Mouse (Mus musculus): Measurements from ENCODE around the gene Fscn1.

The Fscn1 gene

DNA sequence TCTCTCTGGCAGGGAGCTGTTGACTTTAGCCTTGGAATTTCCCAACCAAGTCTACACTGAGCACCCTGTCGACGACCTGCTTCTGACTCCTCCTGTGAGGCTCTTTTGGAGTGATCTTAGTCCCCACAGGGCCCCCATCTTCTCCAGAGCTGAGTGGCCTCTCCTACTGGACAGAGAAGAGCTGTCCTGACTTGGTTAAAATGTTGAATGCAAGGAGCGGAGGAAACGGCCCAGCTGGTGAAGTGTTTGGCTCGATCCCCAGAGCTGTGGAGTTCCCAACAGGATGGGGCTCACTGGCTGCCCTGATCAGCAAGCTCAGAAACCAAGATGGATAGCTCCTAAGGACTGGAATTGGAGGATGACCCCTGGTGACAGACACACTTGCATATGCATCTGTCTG is 16.4 kb downstream of the Fscn1 start:
- DNase-seq, result peak; percentile 49

DNA sequence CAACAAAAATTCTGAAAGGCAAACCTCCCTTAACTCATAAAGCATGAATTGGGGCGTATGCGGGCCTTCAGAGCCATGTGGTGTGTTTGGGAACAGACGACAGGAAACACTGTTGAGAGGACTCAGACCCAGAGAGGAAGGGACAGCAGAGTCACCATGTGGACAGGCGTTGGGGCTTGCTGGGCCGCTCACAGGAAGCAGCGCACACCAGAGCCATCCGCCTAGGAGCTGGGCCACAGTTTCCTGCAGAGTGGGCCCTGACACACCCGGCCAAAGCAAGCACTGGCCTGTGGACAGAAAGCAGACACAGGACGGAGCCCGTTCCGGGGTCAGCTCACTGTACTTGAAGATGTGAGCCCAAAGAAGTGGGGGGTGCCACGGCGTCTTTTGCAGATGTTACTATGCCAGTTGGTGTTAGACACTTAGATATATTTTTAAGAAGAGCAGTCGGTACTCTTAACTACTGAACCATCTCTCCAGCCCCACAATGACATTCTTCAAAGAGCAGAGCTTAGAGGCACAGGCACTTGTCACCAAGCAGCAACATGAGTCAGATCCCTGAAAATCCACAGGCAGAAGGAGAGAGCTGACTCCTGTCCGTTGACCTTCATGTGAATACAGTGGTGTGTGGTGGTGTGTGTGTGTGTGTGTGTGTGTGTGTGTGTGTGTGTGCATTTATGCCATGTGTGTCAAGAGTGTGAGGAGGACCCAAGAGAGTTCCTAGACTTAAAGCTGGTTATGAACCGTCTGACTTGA is 22.1 kb downstream of the Fscn1 start:
- DNase-seq, result peak; percentile 50

DNA sequence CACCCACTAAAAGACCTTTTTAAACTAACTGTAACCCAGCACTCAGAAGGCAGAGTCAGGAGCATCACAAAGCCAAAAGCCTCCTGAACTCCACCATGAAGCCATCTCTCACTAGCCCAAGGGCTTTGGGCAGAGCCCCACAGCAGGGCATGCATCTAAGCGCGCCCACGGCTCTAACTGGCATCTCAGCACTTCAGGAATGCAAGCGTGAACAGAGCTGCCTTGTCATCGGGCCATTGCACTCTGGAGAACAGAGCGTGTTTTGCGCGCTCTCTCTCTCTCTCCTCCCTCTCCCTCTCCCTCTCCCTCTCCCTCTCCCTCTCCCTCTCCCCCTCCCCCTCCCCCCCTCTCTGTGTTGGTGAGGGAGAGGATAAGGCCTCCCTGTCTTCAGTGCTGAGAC is 23.0 kb downstream of the Fscn1 start:
- DNase-seq, result no peak

DNA sequence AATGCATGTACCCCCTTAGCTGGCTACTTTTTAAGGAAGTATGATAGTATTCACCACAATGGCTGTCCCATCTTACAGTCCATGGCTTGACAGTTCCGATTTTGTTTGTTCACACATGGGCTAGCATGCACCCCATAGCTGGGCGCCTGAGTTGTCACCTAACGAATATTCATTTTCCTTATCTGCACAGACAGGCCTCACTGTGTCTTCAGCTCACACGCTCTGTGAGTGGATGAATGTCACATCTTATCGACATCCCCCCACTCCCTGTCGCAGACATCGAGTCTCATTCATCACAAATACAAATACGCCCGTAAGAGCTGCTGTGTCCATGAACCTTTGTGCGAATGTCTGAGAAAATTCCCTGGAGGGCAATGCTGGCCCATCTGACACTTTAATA is 24.1 kb downstream of the Fscn1 start:
- no peak for DNase-seq

DNA sequence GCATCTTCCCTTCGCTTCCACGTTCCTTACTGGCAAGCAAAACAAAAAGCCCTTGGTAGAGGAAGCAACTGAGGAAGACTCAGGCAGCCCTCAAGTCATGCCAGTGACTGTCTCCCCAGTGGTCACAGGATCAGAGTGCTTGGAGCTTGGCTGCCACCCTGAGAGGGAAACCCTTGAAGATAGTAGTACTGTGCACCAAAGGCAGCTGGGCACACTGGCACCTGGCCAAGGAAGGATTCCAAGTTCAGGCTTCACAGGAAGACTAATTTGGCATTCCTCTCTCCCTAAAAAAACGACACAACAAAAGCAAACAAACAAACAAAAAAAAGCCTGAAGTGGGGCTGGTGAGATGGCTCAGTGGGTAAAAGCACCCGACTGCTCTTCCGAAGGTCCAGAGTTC is 28.4 kb downstream of the Fscn1 start:
- peak; percentile 57 for DNase-seq

DNA sequence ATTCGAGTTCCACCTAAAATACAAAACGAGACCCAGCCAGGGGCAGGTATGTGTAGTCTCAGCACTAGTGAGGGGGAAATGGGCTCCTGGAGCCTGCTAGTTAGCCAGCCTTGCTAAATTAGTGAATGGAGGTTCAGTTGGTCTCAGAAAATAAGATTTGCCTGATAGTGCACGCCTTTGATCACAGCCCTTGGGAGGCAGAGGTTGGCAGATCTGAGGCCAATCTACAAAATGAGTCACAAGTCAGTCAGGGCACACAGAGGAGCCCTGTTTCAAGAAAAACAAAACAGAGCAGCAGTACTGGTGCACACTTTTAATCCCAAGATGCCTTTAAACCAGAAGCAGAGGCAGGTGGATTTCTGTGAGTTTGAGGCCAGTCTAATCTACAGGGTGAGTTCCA is 29.0 kb downstream of the Fscn1 start:
- no peak for DNase-seq

DNA sequence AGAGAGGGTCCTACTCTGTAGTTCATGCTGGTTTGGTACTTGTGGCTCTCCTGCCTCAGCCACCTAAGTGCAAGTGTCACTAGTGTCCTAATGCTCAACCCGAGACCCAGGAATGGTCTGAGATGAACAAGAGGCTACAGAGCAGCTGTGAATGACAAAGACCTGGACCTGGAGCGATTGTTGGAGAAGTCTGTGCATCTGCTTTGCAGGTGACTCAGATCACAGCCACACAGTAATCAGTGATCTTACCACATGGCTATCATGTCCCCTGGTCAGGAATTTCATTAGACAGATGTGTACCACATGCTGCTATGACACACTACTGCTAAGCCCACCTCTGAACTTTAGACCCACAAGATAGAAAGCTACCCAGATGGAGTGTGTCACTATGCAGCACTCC is 34.6 kb downstream of the Fscn1 start:
- no peak for DNase-seq

DNA sequence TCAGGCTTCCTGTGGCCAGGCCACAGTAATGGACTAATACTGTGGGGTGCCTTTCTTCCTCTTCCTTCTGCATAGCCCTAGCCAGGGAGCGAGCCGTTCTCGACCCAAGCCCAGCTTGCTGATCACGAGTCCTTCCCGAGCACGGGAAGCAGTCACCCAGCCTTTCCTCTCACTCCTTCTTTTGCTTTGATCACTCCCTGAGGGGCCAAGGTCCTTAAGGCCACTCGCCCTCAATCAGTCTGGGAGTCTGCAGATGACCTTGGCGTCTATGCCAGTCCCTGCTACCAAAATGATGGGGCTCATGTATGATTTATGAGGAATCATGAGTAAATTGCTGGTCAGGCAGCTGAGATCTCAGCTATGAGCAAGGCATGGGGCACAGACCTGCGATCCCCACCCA is 37.4 kb downstream of the Fscn1 start:
- DNase-seq, result no peak

DNA sequence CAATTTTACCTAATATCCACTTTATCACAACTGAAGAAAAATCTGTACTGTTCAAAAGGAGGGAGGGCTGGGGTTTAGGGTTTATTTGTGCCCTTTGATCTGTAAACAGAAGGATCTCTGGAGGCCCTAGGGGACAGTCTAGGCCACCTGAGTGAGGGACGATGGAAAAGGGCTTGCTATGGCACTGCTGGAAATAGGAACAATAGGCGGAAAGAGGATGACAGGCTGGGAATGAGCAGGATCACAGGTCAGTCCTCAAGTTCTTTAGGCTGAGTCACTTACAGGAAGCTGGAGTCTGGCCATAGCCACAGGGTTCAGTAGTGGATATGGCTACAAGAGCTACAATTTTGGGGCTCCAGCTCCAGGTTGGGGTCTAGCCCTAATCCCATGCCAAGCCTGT is 38.0 kb downstream of the Fscn1 start:
- no peak for DNase-seq

DNA sequence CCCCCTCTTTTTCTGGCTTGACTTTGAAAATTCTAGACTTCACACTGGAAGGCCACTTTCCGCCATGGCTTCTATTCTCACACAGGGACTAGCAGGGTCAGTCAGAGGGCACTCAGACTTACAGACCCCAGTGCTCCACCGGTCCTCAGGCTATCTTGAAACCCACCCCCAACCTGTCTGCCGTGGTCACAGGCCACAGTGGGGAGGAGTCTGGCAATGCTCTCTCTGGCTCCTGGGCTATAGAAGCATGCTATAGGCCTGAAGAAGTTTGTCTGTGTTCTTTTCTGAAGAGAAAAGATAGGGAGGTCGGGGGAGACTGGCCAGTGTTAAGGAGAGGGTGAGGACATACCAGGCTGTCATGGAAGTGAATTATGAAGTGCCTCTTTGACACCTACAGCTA is 39.9 kb downstream of the Fscn1 start:
- no peak for DNase-seq

DNA sequence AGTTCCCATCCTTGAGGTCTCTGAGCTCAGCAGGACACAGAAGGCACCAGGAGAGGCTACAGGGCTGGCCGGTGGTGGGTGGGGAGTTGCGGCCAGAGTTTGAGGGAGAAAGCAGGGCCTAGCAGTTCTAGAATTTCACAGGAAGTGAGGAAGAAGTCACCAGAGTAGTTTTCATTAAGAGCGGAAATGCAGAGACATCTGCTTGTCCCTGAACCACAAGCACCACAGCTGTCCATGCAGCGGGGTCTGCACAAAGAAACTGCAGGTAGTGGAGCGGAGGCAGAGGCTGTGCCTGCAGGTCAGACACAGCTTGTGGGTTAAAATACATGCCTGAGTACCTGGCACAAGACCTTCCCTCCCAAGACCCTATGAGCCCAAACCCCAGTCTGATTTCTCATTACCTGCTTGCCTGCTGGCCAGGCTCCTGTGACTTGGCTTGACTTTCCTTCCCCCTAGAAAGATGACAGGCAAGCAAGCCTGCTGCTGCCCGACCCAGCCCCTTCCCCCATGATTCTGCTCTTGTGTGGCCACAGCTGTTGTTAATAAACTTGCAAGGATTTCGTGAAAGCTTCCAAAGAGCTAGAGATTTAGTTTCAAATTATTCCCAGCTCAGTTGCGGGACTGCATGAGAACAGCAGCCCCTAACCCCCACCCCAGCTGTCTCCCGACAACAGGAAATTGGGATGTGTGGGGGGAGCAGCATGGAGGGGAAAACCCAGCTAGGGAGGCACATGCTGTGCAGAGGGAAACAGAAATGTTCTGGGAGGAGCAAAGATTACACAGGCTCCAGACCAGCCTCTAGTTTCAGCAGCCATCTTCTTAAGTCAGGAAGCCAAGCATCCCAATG is 40.7 kb downstream of the Fscn1 start:
- DNase-seq, result peak; percentile 4

DNA sequence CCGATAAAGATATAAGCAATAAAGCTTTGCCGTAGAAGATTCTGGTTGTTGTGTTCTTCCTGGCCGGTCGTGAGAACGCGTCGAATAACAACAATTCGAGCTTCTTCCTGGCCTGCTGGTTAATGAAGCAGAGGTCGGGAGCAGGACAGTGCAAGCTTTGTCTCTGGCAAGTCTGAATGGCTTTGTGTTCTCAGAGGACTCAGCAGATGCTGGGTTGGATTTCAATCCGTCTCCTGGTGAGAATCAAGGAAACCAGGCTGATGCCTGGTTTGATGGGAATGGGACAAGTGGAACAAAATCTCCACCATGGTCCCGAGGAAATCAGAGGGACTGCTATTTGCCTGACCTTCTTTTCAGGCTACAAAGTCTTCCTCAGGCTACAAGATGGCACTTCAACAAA is 49.2 kb downstream of the Fscn1 start:
- no peak for DNase-seq

DNA sequence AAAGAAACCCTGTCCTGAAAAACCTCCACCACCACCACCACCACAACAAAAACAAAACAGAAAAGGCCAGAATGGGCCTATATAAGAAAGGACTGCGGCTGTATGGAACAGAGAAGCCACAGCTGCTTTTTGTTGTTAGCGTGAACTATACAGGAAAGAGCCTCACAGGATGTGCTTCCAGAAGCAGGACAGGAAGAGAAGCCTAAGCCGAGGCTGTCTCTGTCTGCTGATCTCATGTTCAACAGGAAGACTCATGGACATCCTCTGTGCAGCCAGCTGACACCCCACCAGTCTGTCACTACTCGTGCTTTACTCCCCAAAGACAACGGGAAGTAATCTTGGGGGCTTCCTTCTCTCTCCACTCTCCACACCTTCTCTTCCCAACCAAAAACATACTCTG is 57.3 kb downstream of the Fscn1 start:
- DNase-seq, result peak; percentile 12
